Mouse (Mus musculus) frontal cortex, postnatal 36 days (tissue): ENCODE data around the gene Wdr45.
"Not testable (repeated sequence)": the region's sequence is repeated elsewhere in the genome, so short reads cannot be mapped to it uniquely, and the experiment has no call there.

Experiments used
- DNase-seq, 2 experiments: peaks; one replicate each; pipeline ENCODE4 v3.0.0; 2022; ENCODE audit warnings: low spot score in 2 of 2

Wdr45 gene

GRCm38 (mm10) chrX:7721514-7722281 lies 7.6 kb downstream of the Wdr45 start, which contains the start of gene Gm45208:
Gene Gm45208, plus strand, starts transcription at chrX:7722245.
- DNase-seq: peak; percentile 70 to 73

- DNase-seq: no peak
Observed at GRCm38 (mm10) chrX:7722282-7722611, 8.1 kb downstream of the Wdr45 start.

- no peak for DNase-seq
Observed at GRCm38 (mm10) chrX:7722691-7723090, 8.6 kb downstream of the Wdr45 start.

GRCm38 (mm10) chrX:7724135-7724534 lies 10.0 kb downstream of the Wdr45 start:
- no peak for DNase-seq

- no peak for DNase-seq
Observed at GRCm38 (mm10) chrX:7725841-7726240, 11.7 kb downstream of the Wdr45 start.

- DNase-seq: no peak
Observed at GRCm38 (mm10) chrX:7727176-7727575, 13.0 kb downstream of the Wdr45 start.

- DNase-seq: peak; percentile 79 to 88
Observed at GRCm38 (mm10) chrX:7728215-7728921, 14.2 kb downstream of the Wdr45 start, which contains the start of gene Praf2. Gene Praf2, plus strand, starts transcription at chrX:7728439.

GRCm38 (mm10) chrX:7728922-7729265 lies 14.8 kb downstream of the Wdr45 start:
- DNase-seq: no peak

- peak; percentile 28 to 40 for DNase-seq
Observed at GRCm38 (mm10) chrX:7733571-7734156, 19.5 kb downstream of the Wdr45 start.

- no peak for DNase-seq
Observed at GRCm38 (mm10) chrX:7739336-7740081, 25.4 kb downstream of the Wdr45 start.

GRCm38 (mm10) chrX:7740082-7740819 lies 26.1 kb downstream of the Wdr45 start:
- no peak for DNase-seq

GRCm38 (mm10) chrX:7741103-7741502 lies 27.0 kb downstream of the Wdr45 start:
- DNase-seq: no peak

GRCm38 (mm10) chrX:7743470-7743869 lies 29.3 kb downstream of the Wdr45 start:
- no peak for DNase-seq

- no peak for DNase-seq
Observed at GRCm38 (mm10) chrX:7744940-7745339, 30.8 kb downstream of the Wdr45 start.

- no peak for DNase-seq
Observed at GRCm38 (mm10) chrX:7745429-7745828, 31.3 kb downstream of the Wdr45 start.

- DNase-seq: peak; percentile 74 to 76
Observed at GRCm38 (mm10) chrX:7750432-7751116, 36.4 kb downstream of the Wdr45 start, which contains the start of gene Ccdc120. Gene Ccdc120, minus strand, starts transcription at chrX:7750905.

- DNase-seq: not testable (repeated sequence)
Observed at GRCm38 (mm10) chrX:7753627-7754026, 39.5 kb downstream of the Wdr45 start.

- DNase-seq: peak; percentile 86 to 88
Observed at GRCm38 (mm10) chrX:7762137-7762920, 48.2 kb downstream of the Wdr45 start, which contains the start of gene Tfe3. Gene Tfe3, plus strand, starts transcription at chrX:7762560.

- DNase-seq: no peak
Observed at GRCm38 (mm10) chrX:7762921-7763197, 48.7 kb downstream of the Wdr45 start.
